Mouse (Mus musculus): ENCODE measurements around the gene Kcnb1. TPM values are rescaled to one million over a fixed set of nuclear protein-coding genes. Genes with fewer than 3 reads are reported as not detected.

Kcnb1 gene
- 0.19 and 0.49 TPM in 2 replicates for polyA plus RNA-seq (2015; fragmentation: Nextera tagmentation; extraction: Ambion mirVana)

DNA sequence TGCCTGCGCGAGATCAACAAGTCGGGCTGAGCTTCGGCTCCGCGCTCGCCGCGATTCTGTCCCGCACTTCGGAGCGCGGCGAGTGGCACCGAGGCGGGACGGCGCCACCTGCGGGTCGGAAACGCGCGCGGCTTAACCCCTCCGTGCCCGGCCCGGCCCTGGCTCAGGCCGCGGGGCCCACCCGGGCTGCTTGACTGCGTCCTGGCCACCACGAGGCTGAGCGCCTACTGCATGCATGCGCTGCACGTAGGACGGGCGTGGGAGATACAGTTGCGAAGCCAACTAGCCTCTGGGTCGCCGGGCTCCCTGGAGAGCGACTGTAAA is at the start of gene Kcnb1:
Gene Kcnb1, minus strand, starts transcription at position 80 of the 324 bp plus-strand sequence.
- 0 out of 2 replicates have a peak, but pooled peaks cover 5% of the 10 kb centered on the region for H3K9me3 ChIP-seq
- H3K4me1 ChIP-seq: peaks cover 24% of the 10 kb centered on the region
- H3K27ac ChIP-seq (replicated peaks): no peak within 1 kb of the TSS
- peaks cover 78% of the 10 kb centered on the region for H3K27me3 ChIP-seq (replicated peaks)
- ATAC-seq (ENCODE audit: extremely low read depth, insufficient number of reproducible peaks, low FRiP score, low TSS enrichment): 0 out of 2 replicates have a peak, but pooled peaks have one; percentile 38
- under 1% methylated on average over 41 of the region's 41 CpGs for WGBS
- H3K4me3 ChIP-seq: peak within 1 kb of the TSS; percentile 63
- H3K4me2 ChIP-seq: peak within 1 kb of the TSS; percentile 86
- no peaks in the 10 kb centered on the region for H3K36me3 ChIP-seq
- H3K9ac ChIP-seq: peak within 1 kb of the TSS; percentile 76

DNA sequence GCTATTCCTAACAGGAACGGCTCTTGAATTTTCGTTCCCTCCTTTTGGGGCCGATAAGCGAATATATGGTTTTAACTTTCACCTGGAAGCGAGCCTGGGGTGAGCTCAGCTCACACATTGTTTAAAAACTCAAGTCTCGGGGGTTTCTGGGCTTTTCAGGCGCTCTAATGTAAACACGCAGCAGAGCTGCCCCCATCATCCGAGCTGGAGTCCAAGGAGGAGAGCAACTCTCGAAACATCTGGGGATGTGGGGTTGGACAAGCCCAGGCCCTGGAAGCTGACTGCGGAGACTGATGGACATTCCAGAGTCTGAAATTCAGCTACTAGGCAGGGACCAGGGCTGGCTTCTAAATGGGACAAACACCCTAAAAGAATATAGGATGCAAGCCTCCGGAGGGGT is 49.3 kb upstream of the Kcnb1 start:
- Histone ChIP-seq H3K27me3 (replicated peaks) (peaks cover 19% of the 10 kb centered on the region), H3K9ac (peak overlapping the region; percentile 85), H3K27ac (replicated peaks) (peak overlapping the region; percentile 55), H3K4me1 (peaks cover 38% of the 10 kb centered on the region), H3K36me3 (no peaks in the 10 kb centered on the region), H3K9me3 (0 out of 2 replicates have a peak, but pooled peaks cover 4% of the 10 kb centered on the region), H3K4me3 (peak overlapping the region; percentile 57), H3K4me2 (peak overlapping the region; percentile 78)
- 36% methylated on average over 12 of the region's 12 CpGs for WGBS
- ATAC-seq (ENCODE audit: extremely low read depth, insufficient number of reproducible peaks, low FRiP score, low TSS enrichment): no peak

DNA sequence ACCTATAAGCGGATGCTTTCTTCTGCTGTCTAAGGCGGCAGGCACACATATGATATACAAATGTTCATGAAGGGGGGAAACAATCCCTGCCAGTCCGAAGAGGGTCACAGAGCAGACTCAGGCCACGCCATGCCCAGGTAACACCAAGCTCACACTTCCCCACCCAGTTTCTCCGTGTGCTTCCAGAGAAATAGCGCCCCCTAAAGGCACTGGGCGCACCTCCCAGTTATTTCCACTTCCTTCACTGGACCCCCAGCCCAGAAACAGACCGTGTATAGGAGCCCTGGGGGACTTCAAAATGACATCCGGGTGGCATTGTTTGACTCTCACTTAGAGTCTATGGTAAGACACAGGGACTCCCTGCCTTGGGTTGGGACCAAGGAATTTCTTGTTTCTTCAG is 47.3 kb upstream of the Kcnb1 start:
- Histone ChIP-seq H3K27me3 (replicated peaks) (peaks cover 19% of the 10 kb centered on the region), H3K9ac (no peak overlapping the region), H3K9me3 (no peaks in the 10 kb centered on the region), H3K4me1 (peaks cover 57% of the 10 kb centered on the region), H3K27ac (replicated peaks) (peak overlapping the region; percentile 90; the same call in 1 of the 2 replicates), H3K4me3 (no peak overlapping the region), H3K36me3 (no peaks in the 10 kb centered on the region), H3K4me2 (no peak overlapping the region)
- WGBS: 78% methylated on average over 9 of the region's 9 CpGs
- no peak for ATAC-seq (ENCODE audit: extremely low read depth, insufficient number of reproducible peaks, low FRiP score, low TSS enrichment)

DNA sequence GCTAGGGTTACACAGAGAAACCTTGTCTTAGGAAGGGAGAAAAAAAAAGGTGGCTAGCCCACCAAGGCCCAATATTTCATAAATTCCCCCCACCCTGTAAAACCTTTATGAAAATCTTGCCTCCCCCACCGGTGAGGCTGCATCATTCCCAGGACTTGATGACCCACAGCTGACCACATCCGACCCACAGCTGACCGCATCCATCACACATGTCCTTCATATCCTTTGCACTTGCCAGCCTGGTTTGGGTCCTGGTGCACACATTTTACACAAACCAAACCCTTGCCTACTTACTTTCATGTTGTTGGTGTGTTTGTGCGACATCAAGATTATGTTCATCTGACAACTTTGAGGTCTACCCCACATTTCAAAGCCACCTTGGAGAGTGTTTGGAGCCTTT is 46.2 kb upstream of the Kcnb1 start:
- no peak for ATAC-seq (ENCODE audit: extremely low read depth, insufficient number of reproducible peaks, low FRiP score, low TSS enrichment)
- no peaks in the 10 kb centered on the region for H3K9me3 ChIP-seq
- 0 out of 2 replicates have a peak overlapping the region, but pooled peaks have one; percentile 36 for H3K4me2 ChIP-seq
- H3K36me3 ChIP-seq: no peaks in the 10 kb centered on the region
- H3K27me3 ChIP-seq (replicated peaks): peaks cover 19% of the 10 kb centered on the region
- H3K4me1 ChIP-seq: peaks cover 67% of the 10 kb centered on the region
- peak overlapping the region; percentile 90 for H3K27ac ChIP-seq (replicated peaks)
- WGBS: 91% methylated on average over 4 of the region's 4 CpGs
- H3K4me3 ChIP-seq: no peak overlapping the region
- no peak overlapping the region for H3K9ac ChIP-seq

DNA sequence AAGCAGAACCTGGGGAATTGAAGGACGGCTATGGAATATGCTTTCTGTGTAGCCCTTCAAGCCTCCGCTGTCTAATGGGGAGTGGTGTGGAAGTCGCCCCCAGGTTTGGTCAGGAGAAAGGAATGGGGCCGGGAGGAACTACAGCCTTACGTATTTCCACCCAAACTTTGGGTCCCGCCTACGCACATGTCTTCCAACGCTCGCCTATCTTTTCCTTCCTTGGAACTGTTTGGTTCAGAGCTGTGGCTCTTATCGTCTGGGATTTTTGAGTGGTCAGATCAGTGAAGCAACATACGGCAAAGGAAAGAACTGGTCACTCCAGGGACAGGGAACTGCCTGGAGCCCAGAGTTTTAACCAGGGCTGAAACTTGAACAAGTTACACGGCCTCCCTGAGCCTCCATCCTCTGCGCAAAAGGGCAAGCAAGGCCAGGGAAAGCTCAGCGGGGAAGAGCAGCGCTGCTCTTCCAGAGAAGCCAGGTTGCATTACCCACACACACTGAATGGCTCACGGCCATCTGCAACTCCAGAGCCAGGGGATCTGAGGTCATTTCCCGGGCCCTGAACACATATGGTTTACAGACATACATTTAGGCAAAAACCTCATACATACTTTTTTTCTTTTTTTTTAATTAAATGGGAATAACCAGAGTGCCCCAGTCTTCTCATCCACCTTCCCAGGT is 45.5 kb upstream of the Kcnb1 start:
- Histone ChIP-seq H3K4me2 (peak overlapping the region; percentile 36), H3K36me3 (no peaks in the 10 kb centered on the region), H3K9me3 (no peaks in the 10 kb centered on the region), H3K27me3 (replicated peaks) (peaks cover 15% of the 10 kb centered on the region), H3K4me1 (peaks cover 68% of the 10 kb centered on the region), H3K27ac (replicated peaks) (peak overlapping the region; percentile 90), H3K4me3 (0 out of 2 replicates have a peak overlapping the region, but pooled peaks have one; percentile 5), H3K9ac (peak overlapping the region; percentile 56; the same call in 1 of the 2 replicates)
- 36% methylated on average over 17 of the region's 17 CpGs for WGBS
- peak; percentile 28; the same call in 1 of the 2 replicates for ATAC-seq (ENCODE audit: extremely low read depth, insufficient number of reproducible peaks, low FRiP score, low TSS enrichment)

DNA sequence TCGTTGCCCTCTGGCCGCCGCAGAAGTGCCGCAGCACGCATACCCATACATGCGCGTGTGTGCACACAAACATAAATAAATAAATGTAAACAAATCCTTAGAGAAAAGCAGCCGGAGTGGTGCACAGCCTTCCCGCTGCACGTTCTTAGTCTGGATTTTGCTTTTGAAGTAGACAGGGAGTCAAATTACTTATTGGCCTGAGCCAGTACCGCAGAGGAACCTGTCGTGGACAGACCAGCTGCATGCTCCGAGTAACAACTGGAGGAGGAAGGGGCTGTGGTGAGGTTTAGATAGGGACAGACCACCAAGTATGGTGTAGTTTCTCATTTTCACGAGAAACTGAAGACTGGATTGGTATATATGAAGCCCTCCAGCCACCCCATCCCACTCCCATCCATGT is 43.8 kb upstream of the Kcnb1 start:
- 0 out of 2 replicates have a peak overlapping the region, but pooled peaks have one; percentile 90 for H3K27ac ChIP-seq (replicated peaks)
- peaks cover 63% of the 10 kb centered on the region for H3K4me1 ChIP-seq
- H3K4me3 ChIP-seq: no peak overlapping the region
- ATAC-seq (ENCODE audit: extremely low read depth, insufficient number of reproducible peaks, low FRiP score, low TSS enrichment): no peak
- peaks cover 7% of the 10 kb centered on the region for H3K27me3 ChIP-seq (replicated peaks)
- H3K36me3 ChIP-seq: no peaks in the 10 kb centered on the region
- no peaks in the 10 kb centered on the region for H3K9me3 ChIP-seq
- no peak overlapping the region for H3K4me2 ChIP-seq
- 0 out of 2 replicates have a peak overlapping the region, but pooled peaks have one; percentile 4 for H3K9ac ChIP-seq
- WGBS: 65% methylated on average over 14 of the region's 14 CpGs

DNA sequence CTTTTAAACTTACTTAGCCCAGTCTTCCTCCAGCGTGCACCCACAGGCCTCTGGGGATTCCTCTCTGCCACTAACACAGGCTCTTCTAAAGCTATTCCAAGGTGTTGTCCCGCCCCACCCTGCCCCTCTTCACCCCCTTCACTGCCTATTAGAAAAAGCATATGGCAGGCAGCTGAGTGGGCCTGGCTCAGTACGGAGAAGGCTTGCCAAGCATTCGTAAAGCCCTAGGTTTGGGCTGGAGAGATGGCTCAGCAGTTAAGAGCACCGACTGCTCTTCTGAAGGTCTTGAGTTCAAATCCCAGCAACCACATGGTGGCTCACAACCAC is 43.0 kb upstream of the Kcnb1 start:
- H3K4me1 ChIP-seq: peaks cover 60% of the 10 kb centered on the region

DNA sequence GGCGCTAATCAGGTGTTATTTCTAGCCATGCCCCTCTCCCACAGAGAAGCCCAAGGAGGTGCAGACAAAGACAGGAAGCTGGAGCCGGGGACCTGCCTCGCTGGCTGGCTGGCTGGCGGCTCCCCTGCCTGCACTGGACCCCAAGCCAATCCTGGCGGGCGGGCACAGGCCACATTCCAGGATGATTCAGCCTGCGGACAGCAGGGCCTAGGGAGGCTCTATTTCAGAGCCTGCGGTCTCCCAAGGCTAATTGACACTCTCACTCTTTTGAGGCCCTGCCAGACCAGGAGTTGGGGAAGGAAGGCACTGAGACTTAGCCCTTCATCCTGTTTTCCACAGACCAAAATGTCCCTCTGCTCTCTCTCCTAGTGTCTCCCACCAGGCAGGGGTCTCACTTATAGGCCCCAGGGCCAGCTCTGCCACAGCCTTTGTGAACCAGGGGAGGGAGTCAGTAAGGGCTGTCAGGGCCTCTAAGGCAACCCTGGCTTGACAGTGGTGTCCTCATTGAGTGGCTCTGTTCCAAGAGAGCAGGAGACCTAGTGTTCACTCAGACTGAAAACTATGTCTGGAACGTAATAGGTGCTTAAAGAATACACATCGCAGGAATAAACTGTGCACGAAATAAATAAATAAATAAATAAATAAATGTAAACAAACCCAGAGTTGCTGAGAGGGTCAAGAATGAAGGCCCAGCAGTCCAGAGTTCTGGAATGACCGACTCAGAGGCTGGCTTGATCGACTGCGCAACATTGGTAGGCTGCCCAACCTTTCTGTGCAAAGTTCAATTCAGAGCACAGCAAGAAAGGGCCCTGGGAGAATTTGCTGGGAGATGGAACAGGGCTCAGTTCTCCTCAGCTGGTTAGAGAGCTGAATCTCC is 42.4 kb upstream of the Kcnb1 start:
- Histone ChIP-seq H3K4me3 (no peak overlapping the region), H3K4me1 (peaks cover 59% of the 10 kb centered on the region), H3K4me2 (0 out of 2 replicates have a peak overlapping the region, but pooled peaks have one; percentile 3), H3K9me3 (no peaks in the 10 kb centered on the region), H3K36me3 (peaks cover 1% of the 10 kb centered on the region; the same call in 1 of the 2 replicates), H3K27ac (replicated peaks) (peak overlapping the region; percentile 72), H3K9ac (peak overlapping the region; percentile 66), H3K27me3 (replicated peaks) (no peaks in the 10 kb centered on the region)
- WGBS: 39% methylated on average over 14 of the region's 14 CpGs
- ATAC-seq (ENCODE audit: extremely low read depth, insufficient number of reproducible peaks, low FRiP score, low TSS enrichment): no peak

More for the DNA sequence above, 43.0 kb upstream of the Kcnb1 start:
- ATAC-seq (ENCODE audit: extremely low read depth, insufficient number of reproducible peaks, low FRiP score, low TSS enrichment): no peak
- Histone ChIP-seq H3K4me2 (no peak overlapping the region), H3K4me3 (no peak overlapping the region), H3K27ac (replicated peaks) (peak overlapping the region; percentile 72; the same call in 1 of the 2 replicates), H3K36me3 (no peaks in the 10 kb centered on the region), H3K9ac (no peak overlapping the region), H3K9me3 (no peaks in the 10 kb centered on the region), H3K27me3 (replicated peaks) (no peaks in the 10 kb centered on the region)
- WGBS: 79% methylated on average over 5 of the region's 5 CpGs

DNA sequence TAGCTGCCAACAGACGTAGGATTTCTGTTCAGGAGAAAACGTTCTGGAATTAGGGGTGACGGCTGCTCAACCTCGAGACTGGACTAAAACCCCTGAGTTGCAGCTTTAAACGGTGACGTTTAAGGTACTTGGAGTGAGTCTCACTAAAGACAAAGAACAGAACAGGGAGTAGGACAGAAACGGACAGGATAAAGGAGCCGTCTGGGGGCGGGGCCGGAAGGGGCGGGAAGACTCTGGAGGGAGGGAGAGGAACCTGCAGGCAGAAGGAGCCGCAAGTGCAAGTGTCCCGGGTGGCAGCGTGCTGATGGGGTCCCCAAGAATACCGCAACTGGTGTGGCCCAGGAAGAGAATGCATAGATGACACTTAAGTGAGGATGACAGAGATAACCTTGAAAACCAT is 40.6 kb upstream of the Kcnb1 start:
- Histone ChIP-seq H3K9ac (peak overlapping the region; percentile 38; the same call in 1 of the 2 replicates), H3K4me3 (peak overlapping the region; percentile 22; the same call in 1 of the 2 replicates), H3K36me3 (peaks cover 8% of the 10 kb centered on the region; the same call in 1 of the 2 replicates), H3K27ac (replicated peaks) (0 out of 2 replicates have a peak overlapping the region, but pooled peaks have one; percentile 49), H3K27me3 (replicated peaks) (no peaks in the 10 kb centered on the region), H3K4me1 (peaks cover 48% of the 10 kb centered on the region), H3K9me3 (no peaks in the 10 kb centered on the region), H3K4me2 (peak overlapping the region; percentile 49)
- 8% methylated on average over 15 of the region's 15 CpGs for WGBS
- no peak for ATAC-seq (ENCODE audit: extremely low read depth, insufficient number of reproducible peaks, low FRiP score, low TSS enrichment)

DNA sequence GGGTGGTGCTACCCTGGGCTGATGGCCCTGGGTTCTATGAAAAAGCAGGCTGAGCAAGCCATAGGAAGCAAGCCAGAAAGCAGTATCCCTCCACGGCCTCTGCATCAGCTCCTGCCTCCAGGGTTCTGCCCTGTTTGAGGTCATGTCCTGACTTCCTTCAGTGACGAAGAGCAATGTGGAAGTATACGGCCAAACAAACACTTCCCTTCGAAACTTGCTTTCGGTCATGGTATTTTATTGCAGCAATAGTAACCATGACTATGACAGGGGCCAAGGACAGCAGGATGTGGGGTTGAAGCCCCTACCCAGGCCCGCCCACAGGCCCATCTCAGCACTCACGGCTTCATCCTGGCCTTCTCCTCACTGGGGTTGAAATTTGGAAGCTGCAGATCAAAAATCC is 35.0 kb upstream of the Kcnb1 start:
- no peaks in the 10 kb centered on the region for H3K9me3 ChIP-seq
- H3K36me3 ChIP-seq: peaks cover 27% of the 10 kb centered on the region
- no peaks in the 10 kb centered on the region for H3K27me3 ChIP-seq (replicated peaks)
- ATAC-seq (ENCODE audit: extremely low read depth, insufficient number of reproducible peaks, low FRiP score, low TSS enrichment): no peak
- WGBS: 74% methylated on average over 7 of the region's 7 CpGs
- no peaks in the 10 kb centered on the region for H3K4me1 ChIP-seq
- H3K27ac ChIP-seq (replicated peaks): no peak overlapping the region
- no peak overlapping the region for H3K9ac ChIP-seq
- H3K4me3 ChIP-seq: no peak overlapping the region
- H3K4me2 ChIP-seq: no peak overlapping the region

DNA sequence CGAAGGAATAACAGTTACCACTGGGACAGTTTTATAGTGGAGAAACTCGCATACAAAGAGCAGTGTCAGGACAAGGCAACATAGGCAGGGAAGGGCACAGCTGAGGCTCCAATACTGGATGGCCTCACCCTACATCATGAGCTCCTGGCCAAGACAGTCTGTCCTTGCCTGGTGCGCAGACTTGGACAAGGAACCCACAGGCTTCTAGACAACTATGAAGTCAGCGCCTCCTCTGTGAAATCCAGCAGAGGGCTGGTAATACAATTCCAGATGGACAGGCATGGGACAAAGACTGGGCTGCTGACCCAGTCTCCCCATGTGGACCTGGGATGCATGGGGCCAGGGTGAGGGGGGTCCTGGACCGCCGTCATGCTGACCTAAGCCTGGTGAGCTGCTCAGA is 34.2 kb upstream of the Kcnb1 start:
- Histone ChIP-seq H3K4me2 (no peak overlapping the region), H3K4me3 (no peak overlapping the region), H3K27ac (replicated peaks) (no peak overlapping the region), H3K36me3 (peaks cover 27% of the 10 kb centered on the region), H3K4me1 (no peaks in the 10 kb centered on the region), H3K9me3 (no peaks in the 10 kb centered on the region), H3K9ac (no peak overlapping the region), H3K27me3 (replicated peaks) (no peaks in the 10 kb centered on the region)
- 88% methylated on average over 6 of the region's 6 CpGs for WGBS
- ATAC-seq (ENCODE audit: extremely low read depth, insufficient number of reproducible peaks, low FRiP score, low TSS enrichment): no peak
